ENCODE assay signal across 25 mouse cellular contexts in genomic region chr15:11382585-11382984, GRCm38 (mm10). TPM values are rescaled to one million over a fixed set of nuclear protein-coding genes. Genes with fewer than 3 reads are reported as not detected.
DNase-seq lines count a peak whose midpoint lies in the region; ATAC-seq lines count a peak whose summit lies in the region.
"Had no signal": no experiment of that assay in that cellular context is flagged by ENCODE, and none has a peak within 500 bp of the region (broad histone marks: within the 10 kb centered on the region; RNA-seq: fewer than 3 reads in every experiment).

No protein-coding gene starts in this region.

- H3K4me3 ChIP-seq in hindbrain, embryonic 12.5 days = no peak overlapping the region
- H3K4me3 ChIP-seq in hindbrain, embryonic 13.5 days = no peak overlapping the region
- H3K4me3 ChIP-seq: embryonic facial prominence, embryonic 13.5 days; embryonic facial prominence, embryonic 15.5 days; erythroblast, embryonic 14.5 days; forebrain, embryonic 10.5 days; forebrain, embryonic 12.5 days had no signal

- H3K27me3 ChIP-seq in hindbrain, embryonic 12.5 days = no peaks in the 10 kb centered on the region
- H3K27me3 ChIP-seq in hindbrain, embryonic 13.5 days = no peaks in the 10 kb centered on the region
- H3K27me3 ChIP-seq: embryonic facial prominence, embryonic 13.5 days; embryonic facial prominence, embryonic 15.5 days; forebrain, embryonic 12.5 days had no signal

- no peak overlapping the region for H3K27ac ChIP-seq in hindbrain, embryonic 12.5 days
- no peak overlapping the region for H3K27ac ChIP-seq in hindbrain, embryonic 13.5 days
- H3K27ac ChIP-seq: embryonic facial prominence, embryonic 13.5 days; embryonic facial prominence, embryonic 15.5 days; forebrain, embryonic 10.5 days; forebrain, embryonic 12.5 days had no signal

- WGBS in hindbrain, embryonic 12.5 days = 86% methylated on average over 12 of the region's 12 CpGs
- WGBS in hindbrain, embryonic 13.5 days = 91% methylated on average over 12 of the region's 12 CpGs

- intact Hi-C loops in heart, postnatal 25 days (cut with DNase I) = no loop called here

- ATAC-seq in hindbrain, embryonic 12.5 days (ENCODE audit: low FRiP score) = 0 out of 2 replicates have a peak, but pooled peaks have one; percentile 22
- no peak for ATAC-seq in hindbrain, embryonic 13.5 days (ENCODE audit: low FRiP score)
- ATAC-seq: forebrain, embryonic 14.5 days; forebrain, embryonic 16.5 days had no signal

- DNase-seq in heart, adult 11 months = peak; percentile 41
- no peak for DNase-seq in heart, postnatal 25 days (ENCODE audit: low spot score)
- peak; percentile 32 for DNase-seq in 3T3-L1 (ENCODE audit: low read depth, low spot score)
- DNase-seq in NIH3T3 (ENCODE audit: low read depth) = peak; percentile 39
- DNase-seq in layer of hippocampus, postnatal 25 days (ENCODE audit: extremely low spot score in 1 of 2, low spot score in 1 of 2) = no peak
- no peak for DNase-seq in adrenal gland, postnatal 4 days (ENCODE audit: low spot score in 2 of 2)
- DNase-seq: adrenal gland, adult 8-10 months; adrenal gland, postnatal 14 days; adrenal gland, postnatal 36 days; cerebellum, adult 11 months; cerebellum, adult 18-20 months; cerebellum, adult 8-10 months; cerebellum, adult 9-11 months; cerebellum, postnatal 14 days; cerebellum, postnatal 36 days; embryo, embryonic 11 days had no signal

- no peak overlapping the region for H3K9ac ChIP-seq in hindbrain, embryonic 12.5 days
- no peak overlapping the region for H3K9ac ChIP-seq in hindbrain, embryonic 13.5 days
- H3K9ac ChIP-seq: embryonic facial prominence, embryonic 13.5 days; embryonic facial prominence, embryonic 15.5 days; forebrain, embryonic 12.5 days had no signal

- no peak overlapping the region for H3K4me2 ChIP-seq in hindbrain, embryonic 12.5 days (replicated peaks)
- H3K4me2 ChIP-seq in hindbrain, embryonic 13.5 days = no peak overlapping the region
- H3K4me2 ChIP-seq: embryonic facial prominence, embryonic 13.5 days; embryonic facial prominence, embryonic 15.5 days; forebrain, embryonic 12.5 days had no signal

- no peaks in the 10 kb centered on the region for H3K9me3 ChIP-seq in hindbrain, embryonic 12.5 days (replicated peaks)
- H3K9me3 ChIP-seq in hindbrain, embryonic 13.5 days = no peaks in the 10 kb centered on the region
- H3K9me3 ChIP-seq: embryonic facial prominence, embryonic 13.5 days; embryonic facial prominence, embryonic 15.5 days; forebrain, embryonic 10.5 days; forebrain, embryonic 12.5 days had no signal

- H3K4me1 ChIP-seq in hindbrain, embryonic 12.5 days = no peaks in the 10 kb centered on the region
- H3K4me1 ChIP-seq in hindbrain, embryonic 13.5 days (replicated peaks) = no peaks in the 10 kb centered on the region
- H3K4me1 ChIP-seq: embryonic facial prominence, embryonic 13.5 days; forebrain, embryonic 10.5 days; forebrain, embryonic 12.5 days had no signal

- peaks cover 40% of the 10 kb centered on the region for H3K36me3 ChIP-seq in hindbrain, embryonic 12.5 days
- H3K36me3 ChIP-seq in hindbrain, embryonic 13.5 days = peaks cover 53% of the 10 kb centered on the region

RNA-seq across cellular contexts. Expression of gene Tars, which starts 16.9 kb away (rescaled TPM):
- total RNA-seq in heart, postnatal 25 days (2021) = 10 to 100 TPM; 22.5 to 25.1 TPM
- polyA plus RNA-seq in hindbrain, embryonic 12.5 days (2016; fragmentation: Nextera tagmentation; extraction: Ambion mirVana) = 75.8 and 83.4 TPM in 2 replicates
- polyA plus RNA-seq in hindbrain, embryonic 13.5 days (2015; fragmentation: Nextera tagmentation; extraction: Ambion mirVana) = 53.1 and 57.4 TPM in 2 replicates
- total RNA-seq in layer of hippocampus, postnatal 25 days (2021) = 10 to 100 TPM; 30.1 to 30.9 TPM
- 10 to 100 TPM; 42.7 to 49.3 TPM for total RNA-seq in adrenal gland, postnatal 4 days (2021)

Comparison
In these comparisons a context has a peak if more than half of its experiments do, and no peak if none do; other contexts are left out.
1. DNase-seq: peak in heart, adult 11 months (single experiment), 3T3-L1 (single experiment) and NIH3T3 (single experiment); none in heart, postnatal 25 days (single experiment), layer of hippocampus, postnatal 25 days (0 of 2) and adrenal gland, postnatal 4 days (0 of 2).